Mouse (Mus musculus): ENCODE measurements around the gene Bmper. TPM values are rescaled to one million over a fixed set of nuclear protein-coding genes. Genes with fewer than 3 reads are reported as not detected.
A peak's percentile ranks its signal among the peaks of the same experiment; 100 is the strongest.

Gene Bmper
- polyA plus RNA-seq, 1 experiment from 2014 or later: 10.8 TPM

- H3K27me3 ChIP-seq (ENCODE audit: control insufficient read depth, insufficient read depth, low read length): no peaks in the 10 kb centered on the region
- no peaks in the 10 kb centered on the region for H3K4me1 ChIP-seq (ENCODE audit: control insufficient read depth, insufficient read depth, low read length)
- no peak overlapping the region for H3K4me2 ChIP-seq (ENCODE audit: low read depth, low read length)
- no peak overlapping the region for H3K4me3 ChIP-seq (ENCODE audit: low read depth, low read length)
- H3K9me3 ChIP-seq (replicated peaks; ENCODE audit: control insufficient read depth, low read length): no peaks in the 10 kb centered on the region
- ATAC-seq (replicated peaks; ENCODE audit: insufficient number of reproducible peaks, low FRiP score, low TSS enrichment, low read depth) (no peak), DNase-seq (ENCODE audit: low spot score) (no peak)
- 94% methylated on average over 3 of the region's 3 CpGs for WGBS
- H3K9ac ChIP-seq (replicated peaks; ENCODE audit: low read length): no peak overlapping the region
- H3K27ac ChIP-seq (replicated peaks; ENCODE audit: low read depth, low read length): no peak overlapping the region
- no peaks in the 10 kb centered on the region for H3K36me3 ChIP-seq (replicated peaks; ENCODE audit: control insufficient read depth, insufficient read depth, low read depth, low read length)
Observed at GRCm38 (mm10) chr9:23433238-23433637, 210.4 kb downstream of the Bmper start.

- Histone ChIP-seq H3K4me2 (ENCODE audit: low read depth, low read length) (no peak overlapping the region), H3K36me3 (replicated peaks; ENCODE audit: control insufficient read depth, insufficient read depth, low read depth, low read length) (no peaks in the 10 kb centered on the region), H3K27ac (replicated peaks; ENCODE audit: low read depth, low read length) (no peak overlapping the region), H3K9me3 (replicated peaks; ENCODE audit: control insufficient read depth, low read length) (no peaks in the 10 kb centered on the region), H3K4me3 (ENCODE audit: low read depth, low read length) (no peak overlapping the region), H3K27me3 (ENCODE audit: control insufficient read depth, insufficient read depth, low read length) (no peaks in the 10 kb centered on the region), H3K4me1 (ENCODE audit: control insufficient read depth, insufficient read depth, low read length) (no peaks in the 10 kb centered on the region), H3K9ac (replicated peaks; ENCODE audit: low read length) (no peak overlapping the region)
- ATAC-seq (replicated peaks; ENCODE audit: insufficient number of reproducible peaks, low FRiP score, low TSS enrichment, low read depth) (no peak), DNase-seq (ENCODE audit: low spot score) (peak; percentile 25)
- 45% methylated on average over 6 of the region's 6 CpGs for WGBS
Observed at GRCm38 (mm10) chr9:23436751-23437150, 213.9 kb downstream of the Bmper start.

DNA sequence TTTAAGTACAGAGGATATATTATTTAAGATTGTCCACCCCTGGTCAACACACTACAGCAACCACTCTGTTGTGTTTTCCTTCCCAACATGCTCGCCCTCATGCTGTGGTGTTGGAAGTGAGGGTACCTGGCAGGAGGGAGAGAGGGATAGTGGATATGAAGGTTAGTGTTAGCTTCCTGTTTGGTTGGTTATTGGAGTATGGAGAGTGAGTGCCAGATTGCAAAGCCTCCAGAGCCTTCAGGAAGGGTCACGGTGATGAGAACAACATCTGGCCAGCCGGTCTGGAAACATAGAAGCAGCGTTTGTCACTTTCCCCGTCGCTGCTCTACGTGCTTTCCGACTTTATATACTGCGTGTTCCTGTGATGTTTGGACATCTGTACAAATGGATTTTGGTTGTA is 215.8 kb downstream of the Bmper start:
- Histone ChIP-seq H3K4me3 (ENCODE audit: low read depth, low read length) (no peak overlapping the region), H3K36me3 (replicated peaks; ENCODE audit: control insufficient read depth, insufficient read depth, low read depth, low read length) (no peaks in the 10 kb centered on the region), H3K9ac (replicated peaks; ENCODE audit: low read length) (no peak overlapping the region), H3K4me1 (ENCODE audit: control insufficient read depth, insufficient read depth, low read length) (no peaks in the 10 kb centered on the region), H3K4me2 (ENCODE audit: low read depth, low read length) (no peak overlapping the region), H3K27me3 (ENCODE audit: control insufficient read depth, insufficient read depth, low read length) (no peaks in the 10 kb centered on the region), H3K27ac (replicated peaks; ENCODE audit: low read depth, low read length) (no peak overlapping the region), H3K9me3 (replicated peaks; ENCODE audit: control insufficient read depth, low read length) (no peaks in the 10 kb centered on the region)
- WGBS: 84% methylated on average over 9 of the region's 9 CpGs
- DNase-seq (ENCODE audit: low spot score) (no peak), ATAC-seq (replicated peaks; ENCODE audit: insufficient number of reproducible peaks, low FRiP score, low TSS enrichment, low read depth) (no peak)

DNA sequence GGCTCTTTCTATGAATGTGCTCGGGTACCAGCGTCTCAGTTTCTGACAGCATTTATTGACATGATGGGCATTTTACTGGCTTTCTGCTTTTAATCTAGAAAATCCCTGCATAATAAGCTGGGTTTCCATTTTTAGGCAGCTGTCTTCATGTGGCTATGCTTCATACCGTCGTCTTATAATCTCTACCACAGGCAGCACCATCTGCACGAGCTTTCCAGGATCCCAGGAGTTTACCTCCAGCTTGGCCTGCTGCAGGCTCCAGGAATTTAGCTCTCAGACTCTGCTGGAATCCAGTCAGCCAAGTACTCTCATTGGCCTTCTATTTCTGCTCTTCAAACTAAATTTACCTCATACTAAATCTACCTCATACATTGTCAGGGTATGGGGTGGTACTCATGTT is 219.3 kb downstream of the Bmper start:
- ATAC-seq (replicated peaks; ENCODE audit: insufficient number of reproducible peaks, low FRiP score, low TSS enrichment, low read depth) (no peak), DNase-seq (ENCODE audit: low spot score) (no peak)
- H3K36me3 ChIP-seq (replicated peaks; ENCODE audit: control insufficient read depth, insufficient read depth, low read depth, low read length): no peaks in the 10 kb centered on the region
- no peaks in the 10 kb centered on the region for H3K9me3 ChIP-seq (replicated peaks; ENCODE audit: control insufficient read depth, low read length)
- no peak overlapping the region for H3K27ac ChIP-seq (replicated peaks; ENCODE audit: low read depth, low read length)
- no peak overlapping the region for H3K4me3 ChIP-seq (ENCODE audit: low read depth, low read length)
- no peak overlapping the region for H3K4me2 ChIP-seq (ENCODE audit: low read depth, low read length)
- H3K9ac ChIP-seq (replicated peaks; ENCODE audit: low read length): no peak overlapping the region
- no peaks in the 10 kb centered on the region for H3K27me3 ChIP-seq (ENCODE audit: control insufficient read depth, insufficient read depth, low read length)
- H3K4me1 ChIP-seq (ENCODE audit: control insufficient read depth, insufficient read depth, low read length): no peaks in the 10 kb centered on the region
- WGBS: 65% methylated on average over 5 of the region's 5 CpGs

- H3K36me3 ChIP-seq (replicated peaks; ENCODE audit: control insufficient read depth, insufficient read depth, low read depth, low read length): no peaks in the 10 kb centered on the region
- ATAC-seq (replicated peaks; ENCODE audit: insufficient number of reproducible peaks, low FRiP score, low TSS enrichment, low read depth) (no peak), DNase-seq (ENCODE audit: low spot score) (no peak)
- no peaks in the 10 kb centered on the region for H3K27me3 ChIP-seq (ENCODE audit: control insufficient read depth, insufficient read depth, low read length)
- no peaks in the 10 kb centered on the region for H3K9me3 ChIP-seq (replicated peaks; ENCODE audit: control insufficient read depth, low read length)
- WGBS: 87% methylated on average over 4 of the region's 4 CpGs
- H3K9ac ChIP-seq (replicated peaks; ENCODE audit: low read length): no peak overlapping the region
- H3K27ac ChIP-seq (replicated peaks; ENCODE audit: low read depth, low read length): no peak overlapping the region
- no peak overlapping the region for H3K4me3 ChIP-seq (ENCODE audit: low read depth, low read length)
- H3K4me1 ChIP-seq (ENCODE audit: control insufficient read depth, insufficient read depth, low read length): no peaks in the 10 kb centered on the region
- H3K4me2 ChIP-seq (ENCODE audit: low read depth, low read length): no peak overlapping the region
Observed at GRCm38 (mm10) chr9:23444975-23445374, 222.1 kb downstream of the Bmper start.

GRCm38 (mm10) chr9:23447271-23447961 is 224.5 kb downstream of the Bmper start:
- DNase-seq (ENCODE audit: low spot score): no peak
- H3K27me3 ChIP-seq (ENCODE audit: control insufficient read depth, insufficient read depth, low read length): no peaks in the 10 kb centered on the region
- ATAC-seq (replicated peaks; ENCODE audit: insufficient number of reproducible peaks, low FRiP score, low TSS enrichment, low read depth): no peak
- no peaks in the 10 kb centered on the region for H3K36me3 ChIP-seq (replicated peaks; ENCODE audit: control insufficient read depth, insufficient read depth, low read depth, low read length)
- no peak overlapping the region for H3K9ac ChIP-seq (replicated peaks; ENCODE audit: low read length)
- H3K4me3 ChIP-seq (ENCODE audit: low read depth, low read length): no peak overlapping the region
- WGBS: 56% methylated on average over 7 of the region's 7 CpGs
- H3K4me2 ChIP-seq (ENCODE audit: low read depth, low read length): no peak overlapping the region
- no peaks in the 10 kb centered on the region for H3K4me1 ChIP-seq (ENCODE audit: control insufficient read depth, insufficient read depth, low read length)
- H3K27ac ChIP-seq (replicated peaks; ENCODE audit: low read depth, low read length): no peak overlapping the region
- no peaks in the 10 kb centered on the region for H3K9me3 ChIP-seq (replicated peaks; ENCODE audit: control insufficient read depth, low read length)

DNA sequence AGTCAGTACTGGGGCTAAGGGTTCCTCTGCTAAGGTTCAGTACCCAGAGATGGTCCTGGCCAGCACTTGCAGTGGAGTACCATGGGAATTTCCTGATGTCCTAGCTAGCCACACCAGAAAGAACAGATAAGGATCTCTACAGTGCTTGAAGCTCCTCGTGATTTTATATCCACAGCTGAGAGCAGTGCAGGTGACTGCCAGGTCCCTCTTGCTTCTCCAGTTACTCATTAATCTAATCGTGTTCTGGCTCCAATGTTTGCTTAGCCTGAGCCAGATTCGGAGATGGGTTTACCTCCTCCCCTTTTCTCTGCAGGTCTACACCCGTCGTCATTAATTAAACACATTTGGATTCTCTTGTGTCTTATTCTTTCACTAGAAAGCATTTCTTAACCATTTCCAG is 230.4 kb downstream of the Bmper start:
- H3K4me2 ChIP-seq (ENCODE audit: low read depth, low read length): no peak overlapping the region
- H3K9ac ChIP-seq (replicated peaks; ENCODE audit: low read length): no peak overlapping the region
- DNase-seq (ENCODE audit: low spot score) (no peak), ATAC-seq (replicated peaks; ENCODE audit: insufficient number of reproducible peaks, low FRiP score, low TSS enrichment, low read depth) (no peak)
- no peak overlapping the region for H3K27ac ChIP-seq (replicated peaks; ENCODE audit: low read depth, low read length)
- no peak overlapping the region for H3K4me3 ChIP-seq (ENCODE audit: low read depth, low read length)
- H3K27me3 ChIP-seq (ENCODE audit: control insufficient read depth, insufficient read depth, low read length): no peaks in the 10 kb centered on the region
- 47% methylated on average over 5 of the region's 5 CpGs for WGBS
- H3K36me3 ChIP-seq (replicated peaks; ENCODE audit: control insufficient read depth, insufficient read depth, low read depth, low read length): no peaks in the 10 kb centered on the region
- H3K9me3 ChIP-seq (replicated peaks; ENCODE audit: control insufficient read depth, low read length): no peaks in the 10 kb centered on the region
- no peaks in the 10 kb centered on the region for H3K4me1 ChIP-seq (ENCODE audit: control insufficient read depth, insufficient read depth, low read length)

GRCm38 (mm10) chr9:23457186-23457585 is 234.3 kb downstream of the Bmper start:
- DNase-seq (ENCODE audit: low spot score) (no peak), ATAC-seq (replicated peaks; ENCODE audit: insufficient number of reproducible peaks, low FRiP score, low TSS enrichment, low read depth) (no peak)
- Histone ChIP-seq H3K4me3 (ENCODE audit: low read depth, low read length) (no peak overlapping the region), H3K4me1 (ENCODE audit: control insufficient read depth, insufficient read depth, low read length) (no peaks in the 10 kb centered on the region), H3K4me2 (ENCODE audit: low read depth, low read length) (no peak overlapping the region), H3K9me3 (replicated peaks; ENCODE audit: control insufficient read depth, low read length) (no peaks in the 10 kb centered on the region), H3K9ac (replicated peaks; ENCODE audit: low read length) (no peak overlapping the region), H3K27me3 (ENCODE audit: control insufficient read depth, insufficient read depth, low read length) (no peaks in the 10 kb centered on the region), H3K27ac (replicated peaks; ENCODE audit: low read depth, low read length) (no peak overlapping the region), H3K36me3 (replicated peaks; ENCODE audit: control insufficient read depth, insufficient read depth, low read depth, low read length) (no peaks in the 10 kb centered on the region)
- 81% methylated on average over 3 of the region's 3 CpGs for WGBS
